Mouse (Mus musculus): ENCODE data around the gene Ric8b. TPM values are rescaled to one million over a fixed set of nuclear protein-coding genes. Genes with fewer than 3 reads are reported as not detected.

Ric8b gene
- polyA plus RNA-seq, 1 experiment from 2014 or later: 52.5 TPM

GRCm38 (mm10) chr10:84985956-84986355 lies 68.5 kb downstream of the Ric8b start:
- no peaks in the 10 kb centered on the region for H3K9me3 ChIP-seq (ENCODE audit: control insufficient read depth, low read length)
- H3K4me1 ChIP-seq (ENCODE audit: control insufficient read depth, insufficient read depth, low read length): no peaks in the 10 kb centered on the region
- H3K36me3 ChIP-seq (ENCODE audit: control insufficient read depth, insufficient read depth, low read length): peaks cover 11% of the 10 kb centered on the region; the same call in 1 of the 2 replicates
- WGBS: 63% methylated on average over 9 of the region's 9 CpGs
- ATAC-seq (ENCODE audit: low read depth): no peak
- H3K27ac ChIP-seq (ENCODE audit: low read depth, low read length): no peak overlapping the region; the same call in 1 of the 2 replicates
- no peak overlapping the region for H3K9ac ChIP-seq (replicated peaks; ENCODE audit: low read depth, low read length)
- no peak overlapping the region for H3K4me2 ChIP-seq (ENCODE audit: low read depth, low read length)
- H3K27me3 ChIP-seq (ENCODE audit: control insufficient read depth, insufficient read depth, low read length): no peaks in the 10 kb centered on the region
- no peak overlapping the region for H3K4me3 ChIP-seq (ENCODE audit: low read depth, low read length)

DNA sequence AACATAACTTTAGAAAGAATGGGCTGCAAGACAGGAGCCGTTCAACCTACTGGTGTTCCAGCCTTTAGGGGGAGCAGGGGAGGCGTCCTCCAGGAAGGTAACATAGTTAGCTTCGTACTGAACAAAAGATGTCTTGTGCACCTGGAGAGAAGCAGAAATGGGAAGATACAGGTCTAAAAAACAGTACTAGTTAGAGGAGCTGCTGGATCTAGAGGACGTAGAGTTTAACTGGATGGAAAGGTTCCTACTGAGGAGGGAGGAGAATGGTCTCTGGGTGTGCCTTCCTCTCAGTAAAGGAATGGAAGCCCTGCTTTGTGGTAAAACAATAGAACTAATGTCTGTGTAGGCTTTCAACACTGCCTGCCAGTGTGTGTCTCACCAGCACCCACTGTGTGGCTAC lies 70.2 kb downstream of the Ric8b start:
- Histone ChIP-seq H3K4me1 (ENCODE audit: control insufficient read depth, insufficient read depth, low read length) (no peaks in the 10 kb centered on the region), H3K4me2 (ENCODE audit: low read depth, low read length) (no peak overlapping the region), H3K36me3 (ENCODE audit: control insufficient read depth, insufficient read depth, low read length) (peaks cover 11% of the 10 kb centered on the region; the same call in 1 of the 2 replicates), H3K9ac (replicated peaks; ENCODE audit: low read depth, low read length) (no peak overlapping the region), H3K4me3 (ENCODE audit: low read depth, low read length) (no peak overlapping the region), H3K9me3 (ENCODE audit: control insufficient read depth, low read length) (no peaks in the 10 kb centered on the region), H3K27ac (ENCODE audit: low read depth, low read length) (no peak overlapping the region), H3K27me3 (ENCODE audit: control insufficient read depth, insufficient read depth, low read length) (no peaks in the 10 kb centered on the region)
- 70% methylated on average over 4 of the region's 4 CpGs for WGBS
- no peak for ATAC-seq (ENCODE audit: low read depth)

- ATAC-seq (ENCODE audit: low read depth): no peak
- no peak overlapping the region for H3K27ac ChIP-seq (ENCODE audit: low read depth, low read length)
- no peaks in the 10 kb centered on the region for H3K4me1 ChIP-seq (ENCODE audit: control insufficient read depth, insufficient read depth, low read length)
- H3K9me3 ChIP-seq (ENCODE audit: control insufficient read depth, low read length): no peaks in the 10 kb centered on the region
- H3K9ac ChIP-seq (replicated peaks; ENCODE audit: low read depth, low read length): no peak overlapping the region
- H3K4me3 ChIP-seq (ENCODE audit: low read depth, low read length): no peak overlapping the region
- H3K4me2 ChIP-seq (ENCODE audit: low read depth, low read length): no peak overlapping the region
- H3K36me3 ChIP-seq (ENCODE audit: control insufficient read depth, insufficient read depth, low read length): peaks cover 4% of the 10 kb centered on the region; the same call in 1 of the 2 replicates
- 78% methylated on average over 4 of the region's 4 CpGs for WGBS
- H3K27me3 ChIP-seq (ENCODE audit: control insufficient read depth, insufficient read depth, low read length): no peaks in the 10 kb centered on the region
These were observed 71.2 kb downstream of the Ric8b start for GRCm38 (mm10) chr10:84988650-84989049.

- Histone ChIP-seq H3K4me2 (ENCODE audit: low read depth, low read length) (no peak overlapping the region), H3K36me3 (ENCODE audit: control insufficient read depth, insufficient read depth, low read length) (peaks cover 5% of the 10 kb centered on the region; the same call in 1 of the 2 replicates), H3K9me3 (ENCODE audit: control insufficient read depth, low read length) (no peaks in the 10 kb centered on the region), H3K27me3 (ENCODE audit: control insufficient read depth, insufficient read depth, low read length) (no peaks in the 10 kb centered on the region), H3K4me1 (ENCODE audit: control insufficient read depth, insufficient read depth, low read length) (no peaks in the 10 kb centered on the region), H3K27ac (ENCODE audit: low read depth, low read length) (no peak overlapping the region), H3K9ac (replicated peaks; ENCODE audit: low read depth, low read length) (no peak overlapping the region), H3K4me3 (ENCODE audit: low read depth, low read length) (no peak overlapping the region)
- ATAC-seq (ENCODE audit: low read depth): no peak
- WGBS: 40% methylated on average over 4 of the region's 4 CpGs
These were observed 76.9 kb downstream of the Ric8b start for GRCm38 (mm10) chr10:84994346-84994745.

GRCm38 (mm10) chr10:84994971-84995370 lies 77.6 kb downstream of the Ric8b start:
- no peak overlapping the region for H3K4me3 ChIP-seq (ENCODE audit: low read depth, low read length)
- no peak for ATAC-seq (ENCODE audit: low read depth)
- H3K9ac ChIP-seq (replicated peaks; ENCODE audit: low read depth, low read length): no peak overlapping the region
- H3K27ac ChIP-seq (ENCODE audit: low read depth, low read length): no peak overlapping the region
- H3K4me1 ChIP-seq (ENCODE audit: control insufficient read depth, insufficient read depth, low read length): no peaks in the 10 kb centered on the region
- no peaks in the 10 kb centered on the region for H3K27me3 ChIP-seq (ENCODE audit: control insufficient read depth, insufficient read depth, low read length)
- 88% methylated on average over 3 of the region's 3 CpGs for WGBS
- H3K36me3 ChIP-seq (ENCODE audit: control insufficient read depth, insufficient read depth, low read length): peaks cover 5% of the 10 kb centered on the region; the same call in 1 of the 2 replicates
- H3K4me2 ChIP-seq (ENCODE audit: low read depth, low read length): no peak overlapping the region
- H3K9me3 ChIP-seq (ENCODE audit: control insufficient read depth, low read length): no peaks in the 10 kb centered on the region

DNA sequence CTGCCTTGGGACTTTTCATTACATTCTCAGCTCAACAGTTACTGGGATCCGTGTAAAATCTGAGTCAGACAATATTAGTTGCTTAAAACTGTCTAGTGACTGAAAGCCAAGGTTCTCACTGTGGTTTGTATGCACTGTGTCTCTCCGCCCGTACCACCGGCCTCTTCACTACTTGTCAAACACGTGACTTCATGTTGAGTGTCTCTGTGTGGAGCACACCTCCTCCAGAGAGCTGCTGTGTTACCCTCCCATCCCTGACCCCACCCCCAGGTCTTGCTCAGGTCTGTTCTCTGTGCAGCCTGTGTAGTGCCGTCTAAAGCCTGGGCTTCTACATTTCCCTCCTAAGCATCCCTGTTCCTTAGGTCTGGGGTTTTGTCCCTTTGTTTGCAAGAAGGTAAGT lies 79.0 kb downstream of the Ric8b start:
- no peak overlapping the region for H3K27ac ChIP-seq (ENCODE audit: low read depth, low read length)
- no peaks in the 10 kb centered on the region for H3K27me3 ChIP-seq (ENCODE audit: control insufficient read depth, insufficient read depth, low read length)
- H3K4me1 ChIP-seq (ENCODE audit: control insufficient read depth, insufficient read depth, low read length): no peaks in the 10 kb centered on the region
- 90% methylated on average over 6 of the region's 6 CpGs for WGBS
- H3K9ac ChIP-seq (replicated peaks; ENCODE audit: low read depth, low read length): no peak overlapping the region
- no peaks in the 10 kb centered on the region for H3K9me3 ChIP-seq (ENCODE audit: control insufficient read depth, low read length)
- no peak for ATAC-seq (ENCODE audit: low read depth)
- no peak overlapping the region for H3K4me2 ChIP-seq (ENCODE audit: low read depth, low read length)
- H3K4me3 ChIP-seq (ENCODE audit: low read depth, low read length): no peak overlapping the region
- peaks cover 5% of the 10 kb centered on the region; the same call in 1 of the 2 replicates for H3K36me3 ChIP-seq (ENCODE audit: control insufficient read depth, insufficient read depth, low read length)

- WGBS: 63% methylated on average over 10 of the region's 10 CpGs
- ATAC-seq (ENCODE audit: low read depth): no peak
- Histone ChIP-seq H3K4me2 (ENCODE audit: low read depth, low read length) (no peak overlapping the region), H3K27ac (ENCODE audit: low read depth, low read length) (no peak overlapping the region), H3K27me3 (ENCODE audit: control insufficient read depth, insufficient read depth, low read length) (no peaks in the 10 kb centered on the region), H3K9me3 (ENCODE audit: control insufficient read depth, low read length) (no peaks in the 10 kb centered on the region), H3K4me3 (ENCODE audit: low read depth, low read length) (no peak overlapping the region), H3K9ac (replicated peaks; ENCODE audit: low read depth, low read length) (no peak overlapping the region), H3K4me1 (ENCODE audit: control insufficient read depth, insufficient read depth, low read length) (no peaks in the 10 kb centered on the region), H3K36me3 (ENCODE audit: control insufficient read depth, insufficient read depth, low read length) (peaks cover 5% of the 10 kb centered on the region)
These were observed 80.3 kb downstream of the Ric8b start for GRCm38 (mm10) chr10:84997571-84998224.

DNA sequence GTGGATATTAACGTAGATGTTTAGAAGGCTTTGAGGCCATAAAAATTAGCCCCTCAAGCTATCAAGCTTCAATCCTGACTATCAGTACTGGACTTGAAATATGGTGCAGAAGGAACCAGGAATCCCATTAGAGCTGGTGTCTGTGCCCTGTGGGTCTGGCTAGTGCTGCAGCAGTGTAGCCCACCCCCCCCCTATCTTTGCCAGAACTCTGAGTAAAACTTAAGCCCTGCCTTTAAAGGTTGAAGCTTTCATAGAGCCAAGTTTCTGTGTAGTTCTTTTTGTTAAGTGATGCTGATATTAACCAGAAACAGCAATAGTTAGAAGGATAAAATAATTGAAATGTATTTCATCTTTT lies 80.8 kb downstream of the Ric8b start:
- Histone ChIP-seq H3K4me2 (ENCODE audit: low read depth, low read length) (no peak overlapping the region), H3K4me3 (ENCODE audit: low read depth, low read length) (no peak overlapping the region), H3K9me3 (ENCODE audit: control insufficient read depth, low read length) (no peaks in the 10 kb centered on the region), H3K9ac (replicated peaks; ENCODE audit: low read depth, low read length) (no peak overlapping the region), H3K27me3 (ENCODE audit: control insufficient read depth, insufficient read depth, low read length) (no peaks in the 10 kb centered on the region), H3K4me1 (ENCODE audit: control insufficient read depth, insufficient read depth, low read length) (no peaks in the 10 kb centered on the region), H3K36me3 (ENCODE audit: control insufficient read depth, insufficient read depth, low read length) (peaks cover 5% of the 10 kb centered on the region), H3K27ac (ENCODE audit: low read depth, low read length) (no peak overlapping the region)
- ATAC-seq (ENCODE audit: low read depth): no peak
- 24% methylated on average over 1 of the region's 1 CpGs for WGBS

DNA sequence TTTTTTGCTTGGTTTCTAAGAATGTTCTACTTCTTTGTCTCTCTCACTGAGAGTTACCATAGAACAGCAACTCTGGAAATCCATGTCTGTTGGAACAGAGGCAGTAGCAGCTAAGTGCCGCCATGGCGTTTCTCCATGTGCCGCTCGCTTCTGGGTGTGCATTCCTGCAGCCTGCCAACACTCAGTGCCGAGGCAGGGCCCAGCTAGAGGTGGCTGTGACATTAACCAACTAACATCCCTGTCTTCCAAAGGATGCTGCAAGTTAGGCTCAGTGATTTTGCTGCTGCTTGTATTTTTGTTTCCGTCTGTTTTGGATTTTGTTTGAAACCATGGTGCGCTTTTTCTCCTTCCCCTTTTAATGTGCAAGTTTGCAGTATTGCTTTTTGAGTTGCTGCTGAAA lies 84.5 kb downstream of the Ric8b start:
- H3K9me3 ChIP-seq (ENCODE audit: control insufficient read depth, low read length): no peaks in the 10 kb centered on the region
- 87% methylated on average over 7 of the region's 7 CpGs for WGBS
- no peaks in the 10 kb centered on the region for H3K27me3 ChIP-seq (ENCODE audit: control insufficient read depth, insufficient read depth, low read length)
- no peak overlapping the region for H3K27ac ChIP-seq (ENCODE audit: low read depth, low read length)
- ATAC-seq (ENCODE audit: low read depth): no peak
- no peak overlapping the region for H3K9ac ChIP-seq (replicated peaks; ENCODE audit: low read depth, low read length)
- no peak overlapping the region for H3K4me2 ChIP-seq (ENCODE audit: low read depth, low read length)
- no peak overlapping the region for H3K4me3 ChIP-seq (ENCODE audit: low read depth, low read length)
- no peaks in the 10 kb centered on the region; the same call in 1 of the 2 replicates for H3K36me3 ChIP-seq (ENCODE audit: control insufficient read depth, insufficient read depth, low read length)
- no peaks in the 10 kb centered on the region for H3K4me1 ChIP-seq (ENCODE audit: control insufficient read depth, insufficient read depth, low read length)
